Mouse (Mus musculus): Measurements from ENCODE around the gene Tia1. TPM values are rescaled to one million over a fixed set of nuclear protein-coding genes. Genes with fewer than 3 reads are reported as not detected.

Gene Tia1
- polyA plus RNA-seq, 1 experiment from 2014 or later, result 219 TPM

DNA sequence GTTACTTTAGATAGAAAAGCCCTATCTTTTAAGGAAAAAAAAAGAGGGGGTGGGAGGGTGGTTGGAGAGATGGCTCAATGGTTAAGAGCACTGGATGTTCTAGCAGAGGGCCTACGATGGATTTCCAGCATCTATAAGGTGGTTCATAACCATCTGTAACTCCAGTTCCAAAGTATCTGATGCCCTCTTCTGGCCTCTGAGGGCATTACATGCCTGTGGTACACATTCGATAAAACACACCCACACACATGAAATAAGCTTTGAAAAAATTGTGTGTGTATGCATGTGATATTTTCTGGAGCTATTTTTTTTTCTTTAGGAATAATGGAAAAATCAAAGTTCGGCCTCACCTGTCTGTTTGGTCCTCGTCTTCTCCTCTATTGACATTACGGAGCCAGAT, 12.7 kb upstream of the Tia1 start:
- H3K4me1 ChIP-seq, result peaks cover 34% of the 10 kb centered on the region
- H3K36me3 ChIP-seq, result peaks cover 71% of the 10 kb centered on the region
- no peak for ATAC-seq (replicated peaks; ENCODE audit: low FRiP score)

DNA sequence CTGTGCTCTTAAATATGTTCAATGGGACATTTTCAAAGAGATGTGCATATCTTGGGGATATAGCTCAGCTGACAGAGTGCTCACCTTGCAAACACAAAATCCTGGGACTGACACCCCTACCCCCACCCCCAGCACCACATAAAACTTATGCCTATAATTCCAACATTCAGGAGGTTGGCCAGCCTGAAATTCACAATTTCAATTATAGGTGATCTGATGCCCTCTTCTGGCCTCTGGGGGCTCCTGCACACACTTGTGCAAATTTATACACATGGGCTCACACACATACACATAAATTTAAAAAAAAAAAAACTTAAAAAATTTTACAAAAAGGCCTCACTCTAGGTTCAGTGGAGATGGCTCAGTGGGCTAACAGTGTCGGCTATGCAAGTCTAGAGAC, 10.8 kb upstream of the Tia1 start:
- ATAC-seq (replicated peaks; ENCODE audit: low FRiP score), result no peak
- no peaks in the 10 kb centered on the region for H3K27me3 ChIP-seq
- H3K9me3 ChIP-seq (replicated peaks), result no peaks in the 10 kb centered on the region
- no peak overlapping the region for H3K4me2 ChIP-seq
- H3K36me3 ChIP-seq, result peaks cover 57% of the 10 kb centered on the region
- peaks cover 28% of the 10 kb centered on the region for H3K4me1 ChIP-seq
- H3K27ac ChIP-seq, result no peak overlapping the region
- no peak overlapping the region for H3K4me3 ChIP-seq (replicated peaks)
- WGBS, result 100% methylated on average over 1 of the region's 1 CpGs
- no peak overlapping the region for H3K9ac ChIP-seq

More for the DNA sequence above, 12.7 kb upstream of the Tia1 start:
- Histone ChIP-seq H3K4me3 (replicated peaks) (no peak overlapping the region), H3K4me2 (no peak overlapping the region), H3K9ac (no peak overlapping the region), H3K27ac (no peak overlapping the region), H3K9me3 (replicated peaks) (no peaks in the 10 kb centered on the region), H3K27me3 (no peaks in the 10 kb centered on the region)
- 95% methylated on average over 5 of the region's 5 CpGs for WGBS

DNA sequence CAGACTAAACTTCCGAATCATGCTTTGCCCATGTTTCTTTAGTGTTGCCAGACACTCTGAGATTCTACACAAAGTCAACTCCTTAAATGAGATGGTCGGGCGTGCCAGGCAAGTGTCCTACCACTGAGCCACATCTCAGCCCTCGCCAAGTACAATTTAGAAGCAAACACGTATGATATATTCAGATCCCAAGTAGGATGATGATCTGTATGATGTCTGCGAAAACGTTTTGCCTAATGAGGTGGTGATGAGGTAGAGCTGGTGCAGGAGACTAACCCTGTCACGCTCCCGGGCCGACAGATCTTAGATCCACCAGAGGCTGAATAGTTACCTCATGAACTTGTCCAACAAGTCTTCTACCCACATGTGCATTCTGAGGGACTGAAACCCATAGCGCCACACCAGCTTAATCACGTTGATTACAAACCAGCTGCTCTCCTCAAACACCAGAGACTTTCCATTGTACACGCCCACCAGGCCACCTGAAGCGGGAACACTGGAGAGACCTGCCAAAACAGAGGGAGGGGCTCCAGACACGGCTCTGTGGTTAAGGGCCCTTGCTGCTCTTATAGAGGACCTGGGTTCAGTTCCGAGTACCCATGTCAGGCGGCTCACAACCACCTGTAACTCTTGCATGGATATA, 9.8 kb upstream of the Tia1 start:
- ATAC-seq (replicated peaks; ENCODE audit: low FRiP score), result no peak
- Histone ChIP-seq H3K4me1 (peaks cover 23% of the 10 kb centered on the region), H3K9ac (no peak overlapping the region), H3K4me3 (replicated peaks) (no peak overlapping the region), H3K4me2 (no peak overlapping the region), H3K9me3 (replicated peaks) (no peaks in the 10 kb centered on the region), H3K36me3 (peaks cover 47% of the 10 kb centered on the region), H3K27me3 (no peaks in the 10 kb centered on the region), H3K27ac (no peak overlapping the region)
- 88% methylated on average over 17 of the region's 17 CpGs for WGBS

DNA sequence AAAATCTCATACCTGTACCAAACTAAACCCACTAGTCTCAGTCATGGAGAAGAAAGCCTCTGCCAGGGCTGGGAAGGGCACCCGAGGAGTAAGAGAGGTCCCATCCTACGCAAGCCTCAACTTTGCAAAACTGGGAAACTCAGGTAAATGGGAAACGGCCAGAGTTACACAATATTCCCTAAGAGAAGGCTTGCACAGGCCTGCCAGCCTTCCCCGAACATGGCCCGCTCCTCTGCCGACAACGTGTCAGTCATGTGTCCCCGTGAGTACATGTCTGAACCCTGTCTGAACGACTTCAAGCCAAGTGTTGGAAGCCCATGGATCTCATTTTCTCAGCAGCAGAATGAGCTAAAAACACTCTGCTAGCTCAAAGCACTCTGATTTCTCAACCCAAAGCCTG, 9.0 kb upstream of the Tia1 start:
- Histone ChIP-seq H3K9me3 (replicated peaks) (no peaks in the 10 kb centered on the region), H3K27me3 (no peaks in the 10 kb centered on the region), H3K9ac (no peak overlapping the region), H3K4me2 (peak overlapping the region; percentile 84), H3K27ac (no peak overlapping the region), H3K36me3 (peaks cover 39% of the 10 kb centered on the region), H3K4me1 (peaks cover 23% of the 10 kb centered on the region), H3K4me3 (replicated peaks) (no peak overlapping the region)
- 89% methylated on average over 9 of the region's 9 CpGs for WGBS
- no peak for ATAC-seq (replicated peaks; ENCODE audit: low FRiP score)

DNA sequence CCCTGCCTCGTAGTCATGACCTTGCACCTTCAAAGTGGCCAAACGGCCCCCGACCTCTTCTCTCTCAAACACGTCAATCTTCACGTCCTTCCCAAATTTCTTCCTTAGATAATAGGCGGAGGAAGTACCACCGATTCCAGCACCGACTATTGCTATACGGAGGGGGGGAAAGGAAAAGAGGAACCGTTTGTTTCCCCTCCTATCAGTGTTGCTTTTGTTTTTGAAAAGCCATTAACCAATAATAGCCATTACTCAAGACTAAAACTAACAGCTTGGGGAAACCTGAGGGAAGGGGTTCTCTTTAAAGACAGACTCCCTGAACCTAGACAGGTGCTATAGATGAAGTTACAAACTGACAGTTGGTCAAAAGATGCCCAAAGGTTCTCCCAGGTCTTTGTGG, 8.1 kb upstream of the Tia1 start:
- Histone ChIP-seq H3K4me1 (peaks cover 27% of the 10 kb centered on the region), H3K36me3 (peaks cover 30% of the 10 kb centered on the region), H3K9ac (peak overlapping the region; percentile 95), H3K27ac (no peak overlapping the region), H3K9me3 (replicated peaks) (no peaks in the 10 kb centered on the region), H3K4me2 (peak overlapping the region; percentile 84), H3K4me3 (replicated peaks) (peak overlapping the region; percentile 88), H3K27me3 (no peaks in the 10 kb centered on the region)
- WGBS, result 25% methylated on average over 10 of the region's 10 CpGs
- ATAC-seq (replicated peaks; ENCODE audit: low FRiP score), result no peak

DNA sequence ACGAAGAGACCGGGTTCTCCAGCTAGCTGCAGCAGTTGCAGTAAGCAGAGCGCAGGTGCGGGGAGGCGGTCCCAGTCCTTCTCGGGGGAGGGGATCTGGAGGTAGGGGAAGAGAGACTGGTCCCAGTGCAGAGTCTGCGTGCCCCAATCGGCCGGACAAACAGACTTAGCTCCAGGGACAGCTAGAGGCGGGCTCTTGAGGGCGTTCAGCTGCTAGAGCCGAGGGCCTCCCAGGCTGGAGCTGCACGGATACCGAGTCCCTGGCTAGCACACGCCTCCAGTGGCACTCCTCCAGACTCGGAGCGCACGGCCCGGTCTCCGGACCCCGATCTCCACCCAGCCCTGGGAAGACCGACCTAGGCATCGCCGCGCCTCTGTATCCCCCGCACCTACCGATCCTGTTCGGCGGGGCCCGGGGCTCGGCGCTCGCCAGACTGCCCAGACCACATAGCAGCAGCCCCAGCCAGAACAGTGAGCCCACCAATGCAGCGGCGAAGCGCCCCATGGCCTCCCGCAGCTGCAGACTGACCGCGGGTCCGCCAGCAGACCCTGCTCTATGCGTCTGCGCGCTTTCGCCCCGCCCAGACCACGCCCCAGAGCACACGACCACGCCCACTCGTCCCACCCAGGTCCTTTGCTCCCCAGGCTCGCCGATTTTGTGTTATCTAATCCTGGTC, 7.3 kb upstream of the Tia1 start, which contains the start of gene Pcyox1:
Pcyox1 (minus strand) TSS at position 574 of the 676 bp plus-strand sequence.
- Histone ChIP-seq H3K9me3 (replicated peaks) (no peaks in the 10 kb centered on the region), H3K9ac (peak within 1 kb of the TSS; percentile 95), H3K27ac (peak within 1 kb of the TSS; percentile 95), H3K4me1 (peaks cover 27% of the 10 kb centered on the region), H3K27me3 (no peaks in the 10 kb centered on the region), H3K36me3 (peaks cover 22% of the 10 kb centered on the region), H3K4me3 (replicated peaks) (peak within 1 kb of the TSS; percentile 88), H3K4me2 (peak within 1 kb of the TSS; percentile 84)
- peak; percentile 96 for ATAC-seq (replicated peaks; ENCODE audit: low FRiP score)
- 0% methylated on average over 51 of the region's 51 CpGs for WGBS

DNA sequence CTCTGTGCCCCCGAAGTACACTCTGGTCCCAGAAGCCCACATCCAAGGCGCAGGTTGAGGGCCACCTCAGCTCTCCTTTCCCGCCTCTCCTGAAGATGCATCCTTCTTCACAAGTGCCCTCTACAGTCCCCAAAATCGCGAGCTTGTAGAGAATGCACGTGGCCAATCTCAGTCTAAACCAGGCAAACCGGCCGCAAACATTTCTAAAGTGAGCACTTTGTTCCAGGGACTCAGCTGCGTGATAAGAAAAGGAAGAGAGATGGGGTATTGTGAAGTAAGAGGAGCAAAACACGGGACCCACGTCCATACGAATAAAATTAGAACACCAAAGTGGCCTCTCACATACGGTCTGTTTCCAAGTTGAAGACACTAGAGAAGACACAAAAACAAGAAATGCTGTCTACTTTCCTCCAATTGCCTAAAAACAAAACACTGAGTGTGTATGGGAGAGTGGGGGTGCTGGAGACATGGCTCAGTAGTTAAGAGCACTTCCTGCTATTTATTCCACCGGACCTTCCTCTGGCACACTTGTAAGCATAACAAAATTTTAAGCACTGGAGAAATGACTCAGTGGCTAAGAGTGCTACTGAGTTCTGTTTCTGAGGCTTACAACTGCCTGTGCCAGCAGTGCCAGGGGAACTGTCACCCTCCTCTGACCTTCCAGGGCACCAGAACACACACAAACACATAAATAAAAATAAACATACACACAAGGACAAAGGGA, 6.6 kb upstream of the Tia1 start:
- Histone ChIP-seq H3K9ac (peak overlapping the region; percentile 95), H3K4me3 (replicated peaks) (peak overlapping the region; percentile 88), H3K4me2 (peak overlapping the region; percentile 84), H3K9me3 (replicated peaks) (no peaks in the 10 kb centered on the region), H3K4me1 (peaks cover 27% of the 10 kb centered on the region), H3K36me3 (peaks cover 15% of the 10 kb centered on the region), H3K27ac (peak overlapping the region; percentile 95), H3K27me3 (no peaks in the 10 kb centered on the region)
- no peak for ATAC-seq (replicated peaks; ENCODE audit: low FRiP score)
- WGBS, result 6% methylated on average over 14 of the region's 14 CpGs

DNA sequence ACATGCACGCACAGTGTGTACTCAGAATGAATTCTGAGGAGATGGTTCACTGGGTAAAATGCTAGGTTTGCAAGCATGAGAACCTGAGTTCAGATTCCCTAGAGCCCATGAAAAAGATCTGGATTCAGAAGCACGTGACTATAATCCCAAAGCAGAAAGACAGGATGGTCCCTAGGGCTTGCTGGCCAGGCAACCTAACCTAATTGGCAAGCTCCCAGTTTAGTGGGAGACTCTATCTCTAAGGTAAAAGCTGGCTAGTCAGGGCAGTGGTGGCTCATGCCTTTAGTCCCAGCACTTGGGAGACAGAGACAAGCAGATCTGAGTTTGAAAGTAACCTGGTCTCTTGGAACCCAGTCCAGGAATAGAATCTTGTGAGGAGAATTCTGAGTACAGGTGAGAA, 5.0 kb upstream of the Tia1 start:
- H3K36me3 ChIP-seq, result peaks cover 4% of the 10 kb centered on the region; the same call in 1 of the 2 replicates
- peaks cover 33% of the 10 kb centered on the region for H3K4me1 ChIP-seq
- H3K9me3 ChIP-seq (replicated peaks), result no peaks in the 10 kb centered on the region
- 83% methylated on average over 2 of the region's 2 CpGs for WGBS
- H3K27me3 ChIP-seq, result no peaks in the 10 kb centered on the region
- no peak overlapping the region for H3K4me3 ChIP-seq (replicated peaks)
- no peak for ATAC-seq (replicated peaks; ENCODE audit: low FRiP score)
- no peak overlapping the region for H3K9ac ChIP-seq
- H3K27ac ChIP-seq, result no peak overlapping the region
- no peak overlapping the region for H3K4me2 ChIP-seq

DNA sequence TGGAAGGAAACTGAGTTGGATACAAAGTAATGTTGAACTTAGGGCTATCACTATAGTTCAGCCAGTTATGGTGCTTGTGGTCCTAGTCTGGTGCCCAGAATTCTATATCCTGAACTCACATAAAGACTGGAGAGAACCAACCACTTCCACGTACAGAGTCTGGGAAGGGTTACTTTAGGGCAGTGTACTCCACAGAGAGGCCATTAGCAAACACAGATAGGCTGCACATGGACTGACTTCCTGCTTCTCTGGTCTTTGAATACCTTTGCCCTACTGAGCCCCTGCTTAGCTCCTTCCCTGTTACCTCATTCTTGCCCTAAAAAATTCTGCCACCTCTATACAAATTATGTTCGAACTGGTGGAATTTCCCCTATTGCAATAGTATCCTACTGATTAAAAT, 4.0 kb upstream of the Tia1 start:
- Histone ChIP-seq H3K36me3 (no peaks in the 10 kb centered on the region), H3K4me2 (no peak overlapping the region), H3K27ac (no peak overlapping the region), H3K4me1 (peaks cover 29% of the 10 kb centered on the region), H3K9ac (no peak overlapping the region), H3K27me3 (no peaks in the 10 kb centered on the region), H3K9me3 (replicated peaks) (no peaks in the 10 kb centered on the region), H3K4me3 (replicated peaks) (no peak overlapping the region)
- no peak for ATAC-seq (replicated peaks; ENCODE audit: low FRiP score)
- WGBS, result 81% methylated on average over 2 of the region's 2 CpGs

DNA sequence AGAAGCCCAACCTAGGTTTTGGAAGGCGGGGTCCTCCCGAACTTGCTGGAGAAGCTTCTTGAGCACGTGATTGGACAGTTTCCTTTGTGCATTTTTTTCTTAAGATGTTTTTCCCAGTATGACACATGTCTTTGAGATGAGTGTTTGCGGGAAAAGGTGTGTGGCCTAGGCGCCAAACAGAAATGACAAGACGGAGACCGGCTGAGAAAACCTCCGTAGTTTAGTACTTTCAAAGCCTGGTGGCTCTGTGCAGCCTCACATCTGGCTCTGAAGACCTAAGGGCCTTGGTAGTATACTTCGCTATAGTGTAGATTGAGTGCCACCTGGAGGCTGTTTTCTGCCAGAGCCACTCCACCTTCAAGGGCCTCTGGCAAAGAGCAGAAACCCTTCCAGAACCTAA, 3.0 kb upstream of the Tia1 start:
- Histone ChIP-seq H3K9me3 (replicated peaks) (no peaks in the 10 kb centered on the region), H3K9ac (0 out of 2 replicates have a peak overlapping the region, but pooled peaks have one; percentile 16), H3K4me3 (replicated peaks) (peak overlapping the region; percentile 36), H3K4me2 (peak overlapping the region; percentile 60), H3K27ac (peak overlapping the region; percentile 45; the same call in 1 of the 2 replicates), H3K4me1 (peaks cover 22% of the 10 kb centered on the region), H3K27me3 (no peaks in the 10 kb centered on the region), H3K36me3 (no peaks in the 10 kb centered on the region)
- 0 out of 2 replicates have a peak, but pooled peaks have one; percentile 26 for ATAC-seq (replicated peaks; ENCODE audit: low FRiP score)
- 3% methylated on average over 9 of the region's 9 CpGs for WGBS

DNA sequence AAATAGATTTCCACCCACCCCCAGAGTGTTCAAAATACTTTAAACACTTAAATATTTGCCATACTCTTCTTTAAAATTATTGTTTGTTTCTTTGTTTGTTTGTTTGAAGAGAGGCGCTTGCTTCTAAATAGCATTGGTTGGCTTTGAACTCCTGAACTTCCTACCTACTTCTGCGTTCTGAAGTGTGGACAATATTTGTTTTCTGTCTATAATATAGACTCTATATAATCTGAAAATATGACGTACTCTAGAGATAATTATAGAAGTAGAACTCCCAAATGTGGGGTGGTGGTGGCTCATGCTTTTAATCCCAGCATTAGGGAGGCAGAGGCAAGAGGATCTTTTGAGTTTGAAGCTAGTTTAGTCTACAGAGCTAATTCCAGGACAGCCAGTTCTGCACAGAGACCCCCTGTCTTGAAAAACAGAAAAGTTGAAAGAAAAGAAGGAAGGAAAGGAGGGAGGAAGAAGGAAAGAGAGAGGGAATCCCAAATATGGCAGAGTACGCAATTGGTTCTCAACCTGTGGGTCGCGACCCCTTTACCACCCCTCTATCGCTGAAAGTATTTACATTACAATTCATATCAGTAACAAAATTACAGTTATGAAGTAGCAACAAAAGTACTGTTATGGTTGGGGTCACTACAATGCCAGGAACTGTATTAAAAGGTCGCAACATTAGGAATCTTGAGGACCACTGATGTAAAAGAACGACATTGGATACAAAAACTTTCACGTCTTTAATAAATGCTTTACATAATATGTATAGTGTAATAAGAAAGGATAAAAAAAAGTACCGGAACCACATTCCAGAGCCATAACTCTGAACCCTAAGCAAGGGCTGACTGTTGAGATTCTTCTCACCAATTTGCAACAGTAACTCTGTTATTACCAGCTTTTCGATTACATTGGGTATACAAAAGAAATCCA, 1.1 kb upstream of the Tia1 start:
- Histone ChIP-seq H3K27me3 (no peaks in the 10 kb centered on the region), H3K4me1 (peaks cover 21% of the 10 kb centered on the region), H3K4me3 (replicated peaks) (peak overlapping the region; percentile 83), H3K9me3 (replicated peaks) (no peaks in the 10 kb centered on the region), H3K9ac (peak overlapping the region; percentile 96), H3K36me3 (peaks cover 8% of the 10 kb centered on the region), H3K4me2 (peak overlapping the region; percentile 62), H3K27ac (peak overlapping the region; percentile 41; the same call in 1 of the 2 replicates)
- no peak for ATAC-seq (replicated peaks; ENCODE audit: low FRiP score)
- 39% methylated on average over 12 of the region's 12 CpGs for WGBS
